Mouse (Mus musculus): ENCODE measurements around the gene Tdrkh. TPM values are rescaled to one million over a fixed set of nuclear protein-coding genes. Genes with fewer than 3 reads are reported as not detected.

Tdrkh gene
- polyA plus RNA-seq, 1 experiment from 2014 or later = 8.1 TPM

DNA sequence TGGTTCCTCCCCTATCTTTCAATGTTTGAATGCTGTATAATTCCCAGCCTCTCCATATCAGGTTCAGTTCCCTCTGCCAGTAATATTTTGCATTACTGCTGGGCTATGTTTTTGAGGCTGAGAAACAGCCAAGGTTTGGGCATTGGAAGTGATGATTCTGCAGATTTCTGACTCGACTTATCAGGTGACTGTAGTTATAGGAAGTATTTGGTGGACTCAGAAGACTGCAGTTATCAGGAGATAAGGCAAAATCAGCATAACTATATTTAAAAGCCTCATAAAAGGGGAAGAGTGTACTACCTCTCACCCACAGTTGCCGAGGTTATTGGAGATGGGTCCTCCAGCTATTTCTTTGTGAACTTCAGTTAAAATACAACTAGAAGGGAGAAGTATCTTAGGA is 17.9 kb downstream of the Tdrkh start:
- Histone ChIP-seq H3K36me3 (ENCODE audit: control insufficient read depth, insufficient read depth) (no peaks in the 10 kb centered on the region), H3K9me3 (replicated peaks; ENCODE audit: control insufficient read depth, low read length) (no peaks in the 10 kb centered on the region), H3K9ac (ENCODE audit: low read depth, low read length) (no peak overlapping the region), H3K27ac (ENCODE audit: low read length) (no peak overlapping the region), H3K4me1 (ENCODE audit: control insufficient read depth, low read depth, low read length) (no peaks in the 10 kb centered on the region; the same call in 1 of the 2 replicates), H3K4me3 (ENCODE audit: low read depth, low read length) (no peak overlapping the region), H3K27me3 (ENCODE audit: control insufficient read depth, insufficient read depth, low read depth, low read length) (no peaks in the 10 kb centered on the region), H3K4me2 (ENCODE audit: low read depth, low read length) (no peak overlapping the region)
- ATAC-seq (ENCODE audit: low read depth) = no peak
- WGBS (ENCODE audit: insufficient replicate concordance) = 12% methylated on average over 2 of the region's 2 CpGs

DNA sequence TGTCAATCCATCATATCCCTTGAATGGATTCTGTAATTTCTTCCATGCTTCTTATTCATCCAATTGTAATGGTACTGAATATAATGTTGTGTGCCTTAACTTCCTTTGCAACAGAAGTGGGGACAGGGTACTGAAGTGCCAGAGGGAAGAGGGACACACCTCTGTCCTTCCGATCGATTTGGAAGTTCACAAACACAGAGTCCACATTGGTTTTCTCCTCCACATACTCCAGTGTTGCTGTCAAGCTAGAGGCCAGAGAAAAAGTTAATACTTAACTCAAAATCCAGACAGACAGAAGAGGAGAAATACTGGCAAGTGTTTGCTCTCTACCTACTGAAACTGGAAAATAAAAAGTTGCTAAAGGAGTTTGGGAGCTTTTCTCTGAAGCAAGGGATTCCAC is 21.2 kb downstream of the Tdrkh start:
- no peak overlapping the region for H3K4me2 ChIP-seq (ENCODE audit: low read depth, low read length)
- no peak overlapping the region for H3K4me3 ChIP-seq (ENCODE audit: low read depth, low read length)
- H3K4me1 ChIP-seq (ENCODE audit: control insufficient read depth, low read depth, low read length) = no peaks in the 10 kb centered on the region; the same call in 1 of the 2 replicates
- peak overlapping the region; percentile 76 for H3K27ac ChIP-seq (ENCODE audit: low read length)
- peak; percentile 66 for ATAC-seq (ENCODE audit: low read depth)
- WGBS (ENCODE audit: insufficient replicate concordance) = 63% methylated on average over 2 of the region's 2 CpGs
- H3K36me3 ChIP-seq (ENCODE audit: control insufficient read depth, insufficient read depth) = no peaks in the 10 kb centered on the region
- no peaks in the 10 kb centered on the region for H3K9me3 ChIP-seq (replicated peaks; ENCODE audit: control insufficient read depth, low read length)
- no peaks in the 10 kb centered on the region for H3K27me3 ChIP-seq (ENCODE audit: control insufficient read depth, insufficient read depth, low read depth, low read length)
- no peak overlapping the region for H3K9ac ChIP-seq (ENCODE audit: low read depth, low read length)

DNA sequence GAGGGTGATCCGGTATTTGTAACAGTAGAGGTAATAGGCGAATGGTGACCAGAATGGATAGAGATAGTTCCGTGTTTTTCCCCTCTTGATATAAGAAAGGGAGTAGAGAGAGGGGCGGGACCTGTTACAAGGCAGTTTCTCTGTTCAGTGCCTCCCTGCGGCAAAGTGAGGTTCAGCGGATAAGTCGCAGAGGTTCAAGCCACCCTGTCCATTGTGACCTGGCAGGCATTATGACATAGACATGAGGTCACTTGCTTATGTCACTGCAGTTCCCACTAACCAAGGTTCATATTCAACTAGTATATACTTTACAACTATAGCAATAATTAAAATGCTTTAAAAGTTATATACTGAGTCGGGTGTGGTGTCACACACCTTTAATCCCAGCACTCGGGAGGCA is 23.3 kb downstream of the Tdrkh start:
- 72% methylated on average over 9 of the region's 9 CpGs for WGBS (ENCODE audit: insufficient replicate concordance)
- peaks cover 6% of the 10 kb centered on the region for H3K27me3 ChIP-seq (ENCODE audit: control insufficient read depth, insufficient read depth, low read depth, low read length)
- no peak overlapping the region for H3K4me2 ChIP-seq (ENCODE audit: low read depth, low read length)
- no peaks in the 10 kb centered on the region for H3K9me3 ChIP-seq (replicated peaks; ENCODE audit: control insufficient read depth, low read length)
- no peak for ATAC-seq (ENCODE audit: low read depth)
- H3K36me3 ChIP-seq (ENCODE audit: control insufficient read depth, insufficient read depth) = no peaks in the 10 kb centered on the region
- H3K9ac ChIP-seq (ENCODE audit: low read depth, low read length) = no peak overlapping the region
- H3K27ac ChIP-seq (ENCODE audit: low read length) = no peak overlapping the region
- H3K4me1 ChIP-seq (ENCODE audit: control insufficient read depth, low read depth, low read length) = no peaks in the 10 kb centered on the region; the same call in 1 of the 2 replicates
- H3K4me3 ChIP-seq (ENCODE audit: low read depth, low read length) = no peak overlapping the region

DNA sequence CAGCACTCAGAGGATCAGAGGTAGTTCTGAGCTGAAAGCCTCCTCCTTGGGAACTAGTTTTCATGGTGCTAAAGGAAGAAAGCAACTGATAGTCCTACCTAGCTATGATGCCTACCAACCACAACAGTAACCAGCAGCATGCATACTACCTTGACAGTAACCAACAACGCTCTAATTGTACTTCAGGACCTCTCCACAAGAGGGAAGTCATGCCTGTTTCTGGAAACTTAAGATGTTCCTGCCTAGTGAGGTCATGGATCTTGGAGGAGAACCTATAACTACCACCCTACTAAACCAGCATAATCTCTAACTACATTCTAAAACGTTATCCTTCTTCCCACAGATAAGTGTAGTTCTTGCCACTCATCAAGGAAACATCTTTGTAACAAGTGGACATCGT is 28.1 kb downstream of the Tdrkh start:
- H3K27me3 ChIP-seq (ENCODE audit: control insufficient read depth, insufficient read depth, low read depth, low read length) = peaks cover 6% of the 10 kb centered on the region
- WGBS (ENCODE audit: insufficient replicate concordance) = 34% methylated on average over 3 of the region's 3 CpGs
- no peak for ATAC-seq (ENCODE audit: low read depth)

DNA sequence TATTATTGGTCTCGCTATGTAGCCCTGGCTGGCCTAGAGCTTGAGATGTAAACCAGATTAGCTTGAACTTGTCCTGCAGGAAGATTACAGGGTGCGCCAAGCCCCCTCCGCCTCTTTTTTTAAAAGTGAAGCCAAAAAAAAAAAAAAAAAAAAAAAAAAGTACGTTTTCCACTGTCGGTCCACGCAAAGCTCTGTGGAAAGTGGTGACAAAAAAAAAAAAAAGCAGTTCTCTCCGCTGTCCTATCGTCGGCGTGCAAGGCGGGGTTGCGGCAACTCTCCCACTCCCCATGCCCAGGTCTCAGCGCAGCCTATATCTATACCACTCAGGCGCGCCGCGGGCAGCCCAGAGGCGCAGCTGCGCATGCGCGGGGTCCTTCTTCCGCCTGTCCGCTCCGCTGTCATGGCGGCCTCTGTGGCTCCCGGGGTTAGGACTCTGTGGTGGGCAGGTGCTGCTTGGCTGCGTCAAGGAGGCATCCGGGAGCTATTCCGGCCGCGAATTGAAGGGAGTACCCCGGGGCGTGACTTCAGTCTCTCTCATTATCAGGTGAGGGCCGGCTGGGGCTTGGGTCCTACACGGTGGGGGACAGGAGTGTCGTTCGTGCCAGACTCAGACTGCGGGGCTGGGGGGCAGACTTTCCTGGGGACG is 30.0 kb downstream of the Tdrkh start, which contains the start of gene Mrpl9:
Mrpl9 (plus strand) TSS at position 368 of the 646 bp plus-strand sequence.
- H3K4me2 ChIP-seq (ENCODE audit: low read depth, low read length) = peak within 1 kb of the TSS; percentile 89
- H3K9me3 ChIP-seq (replicated peaks; ENCODE audit: control insufficient read depth, low read length) = no peaks in the 10 kb centered on the region
- ATAC-seq (ENCODE audit: low read depth) = peak; percentile 99
- H3K9ac ChIP-seq (ENCODE audit: low read depth, low read length) = peak within 1 kb of the TSS; percentile 93
- peaks cover 9% of the 10 kb centered on the region for H3K4me1 ChIP-seq (ENCODE audit: control insufficient read depth, low read depth, low read length)
- WGBS (ENCODE audit: insufficient replicate concordance) = under 1% methylated on average over 38 of the region's 39 CpGs
- H3K27me3 ChIP-seq (ENCODE audit: control insufficient read depth, insufficient read depth, low read depth, low read length) = peaks cover 6% of the 10 kb centered on the region
- peak within 1 kb of the TSS; percentile 93 for H3K4me3 ChIP-seq (ENCODE audit: low read depth, low read length)
- H3K27ac ChIP-seq (ENCODE audit: low read length) = peak within 1 kb of the TSS; percentile 61
- peaks cover 18% of the 10 kb centered on the region for H3K36me3 ChIP-seq (ENCODE audit: control insufficient read depth, insufficient read depth)

More for the DNA sequence above, 28.1 kb downstream of the Tdrkh start:
- Histone ChIP-seq H3K9me3 (replicated peaks; ENCODE audit: control insufficient read depth, low read length) (no peaks in the 10 kb centered on the region), H3K4me2 (ENCODE audit: low read depth, low read length) (no peak overlapping the region), H3K36me3 (ENCODE audit: control insufficient read depth, insufficient read depth) (peaks cover 8% of the 10 kb centered on the region), H3K9ac (ENCODE audit: low read depth, low read length) (no peak overlapping the region), H3K27ac (ENCODE audit: low read length) (no peak overlapping the region), H3K4me1 (ENCODE audit: control insufficient read depth, low read depth, low read length) (peaks cover 9% of the 10 kb centered on the region), H3K4me3 (ENCODE audit: low read depth, low read length) (no peak overlapping the region)

DNA sequence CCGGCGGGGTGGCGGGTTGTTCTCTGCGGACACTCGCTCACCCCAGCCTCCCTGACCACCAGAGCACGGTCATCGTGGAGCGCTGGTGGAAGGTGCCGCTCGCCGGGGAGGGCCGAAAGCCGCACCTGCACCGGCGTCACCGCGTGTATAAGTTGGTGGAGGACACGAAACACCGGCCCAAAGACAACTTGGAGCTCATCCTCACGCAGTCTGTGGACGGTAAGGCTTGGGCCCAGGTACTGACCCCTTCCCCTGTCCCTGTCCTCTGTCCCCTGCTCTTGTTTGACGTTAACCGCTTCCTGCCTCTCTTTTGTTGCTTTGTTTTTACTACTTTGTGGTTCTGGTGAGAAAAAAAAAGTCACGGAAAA is 30.5 kb downstream of the Tdrkh start, which contains the start of gene Oaz3:
Oaz3 (minus strand) TSS at position 319 of the 368 bp plus-strand sequence.
- Histone ChIP-seq H3K4me1 (ENCODE audit: control insufficient read depth, low read depth, low read length) (peaks cover 9% of the 10 kb centered on the region), H3K4me2 (ENCODE audit: low read depth, low read length) (peak within 1 kb of the TSS; percentile 89)

DNA sequence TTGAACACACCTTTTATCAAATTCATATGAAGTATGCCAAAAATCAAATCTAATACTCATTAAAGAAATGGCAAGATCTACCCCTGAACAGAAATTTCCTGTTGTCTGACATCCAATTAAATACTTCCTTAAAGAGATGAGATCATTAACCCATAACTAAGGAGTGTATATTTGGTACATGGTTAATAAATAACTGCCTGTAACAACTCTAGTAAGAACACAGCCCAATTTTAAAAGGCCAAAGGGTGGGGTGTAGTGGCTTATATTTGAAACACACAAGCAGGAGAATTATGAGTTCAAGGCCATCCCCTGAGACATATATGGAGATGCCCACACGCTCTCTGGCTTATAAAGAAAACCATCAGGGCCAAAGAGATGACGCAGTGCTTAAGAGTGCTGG is 36.3 kb downstream of the Tdrkh start:
- Histone ChIP-seq H3K9me3 (replicated peaks; ENCODE audit: control insufficient read depth, low read length) (no peaks in the 10 kb centered on the region), H3K9ac (ENCODE audit: low read depth, low read length) (no peak overlapping the region), H3K4me3 (ENCODE audit: low read depth, low read length) (no peak overlapping the region), H3K27me3 (ENCODE audit: control insufficient read depth, insufficient read depth, low read depth, low read length) (no peaks in the 10 kb centered on the region), H3K36me3 (ENCODE audit: control insufficient read depth, insufficient read depth) (peaks cover 21% of the 10 kb centered on the region), H3K4me2 (ENCODE audit: low read depth, low read length) (no peak overlapping the region), H3K27ac (ENCODE audit: low read length) (no peak overlapping the region), H3K4me1 (ENCODE audit: control insufficient read depth, low read depth, low read length) (peaks cover 5% of the 10 kb centered on the region)
- ATAC-seq (ENCODE audit: low read depth) = no peak
- 71% methylated on average over 2 of the region's 2 CpGs for WGBS (ENCODE audit: insufficient replicate concordance)

More for the DNA sequence above, 30.5 kb downstream of the Tdrkh start, which contains the start of gene Oaz3:
- H3K4me3 ChIP-seq (ENCODE audit: low read depth, low read length) = peak within 1 kb of the TSS; percentile 93
- peak within 1 kb of the TSS; percentile 61 for H3K27ac ChIP-seq (ENCODE audit: low read length)
- no peaks in the 10 kb centered on the region for H3K9me3 ChIP-seq (replicated peaks; ENCODE audit: control insufficient read depth, low read length)
- ATAC-seq (ENCODE audit: low read depth) = peak; percentile 57
- WGBS (ENCODE audit: insufficient replicate concordance) = 1% methylated on average over 24 of the region's 24 CpGs
- peaks cover 21% of the 10 kb centered on the region for H3K36me3 ChIP-seq (ENCODE audit: control insufficient read depth, insufficient read depth)
- H3K27me3 ChIP-seq (ENCODE audit: control insufficient read depth, insufficient read depth, low read depth, low read length) = peaks cover 6% of the 10 kb centered on the region
- peak within 1 kb of the TSS; percentile 93 for H3K9ac ChIP-seq (ENCODE audit: low read depth, low read length)

DNA sequence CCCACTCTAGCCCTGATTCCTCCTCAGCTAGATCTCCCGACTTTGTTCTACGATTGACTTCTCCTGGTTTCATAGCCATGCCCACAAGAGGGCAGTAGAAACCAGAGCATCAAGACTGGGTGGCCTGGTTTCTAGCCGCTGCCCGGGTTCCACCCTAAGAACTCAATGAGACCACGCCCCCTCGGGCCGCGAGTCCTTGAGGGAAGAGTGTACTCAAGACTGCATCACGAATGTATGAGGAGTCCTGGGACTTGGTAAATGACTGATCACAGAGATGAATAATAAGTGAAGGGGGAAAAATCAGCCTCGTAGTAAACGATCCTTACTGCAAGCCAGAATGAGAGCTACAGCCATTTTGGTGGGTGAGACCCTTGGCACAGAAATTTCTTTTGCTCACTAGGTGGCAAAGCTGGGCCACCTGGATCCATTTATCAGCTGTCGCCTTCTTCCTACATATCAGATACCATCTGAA is 43.5 kb downstream of the Tdrkh start:
- no peak overlapping the region for H3K9ac ChIP-seq (ENCODE audit: low read depth, low read length)
- 2% methylated on average over 12 of the region's 12 CpGs for WGBS (ENCODE audit: insufficient replicate concordance)

DNA sequence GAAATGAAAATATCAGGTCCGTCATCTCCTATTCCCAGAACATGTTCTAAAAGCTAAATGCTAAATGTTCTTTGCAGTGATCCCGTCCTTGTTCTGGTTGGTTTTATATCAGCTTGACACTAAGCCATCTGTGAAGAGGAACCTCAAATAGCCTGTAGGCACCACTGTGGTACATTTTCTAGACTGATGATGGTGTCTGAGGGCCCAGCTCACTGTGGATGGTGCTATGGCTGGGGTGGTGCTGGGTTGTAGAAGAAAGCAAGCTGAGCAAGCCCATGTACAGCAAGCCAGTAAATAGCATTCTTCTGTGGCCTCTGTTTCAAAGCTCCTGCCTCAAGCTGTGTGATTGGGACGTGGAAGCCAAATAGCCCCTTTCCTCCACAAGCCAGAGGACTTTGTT is 44.0 kb downstream of the Tdrkh start:
- WGBS (ENCODE audit: insufficient replicate concordance) = 58% methylated on average over 3 of the region's 3 CpGs
- ATAC-seq (ENCODE audit: low read depth) = no peak
- Histone ChIP-seq H3K4me2 (ENCODE audit: low read depth, low read length) (no peak overlapping the region), H3K27me3 (ENCODE audit: control insufficient read depth, insufficient read depth, low read depth, low read length) (no peaks in the 10 kb centered on the region), H3K4me3 (ENCODE audit: low read depth, low read length) (no peak overlapping the region), H3K9me3 (replicated peaks; ENCODE audit: control insufficient read depth, low read length) (no peaks in the 10 kb centered on the region; the same call in 1 of the 2 replicates), H3K9ac (ENCODE audit: low read depth, low read length) (no peak overlapping the region), H3K27ac (ENCODE audit: low read length) (no peak overlapping the region), H3K36me3 (ENCODE audit: control insufficient read depth, insufficient read depth) (no peaks in the 10 kb centered on the region), H3K4me1 (ENCODE audit: control insufficient read depth, low read depth, low read length) (peaks cover 3% of the 10 kb centered on the region; the same call in 1 of the 2 replicates)

More for the DNA sequence above, 43.5 kb downstream of the Tdrkh start:
- no peaks in the 10 kb centered on the region; the same call in 1 of the 2 replicates for H3K9me3 ChIP-seq (replicated peaks; ENCODE audit: control insufficient read depth, low read length)
- no peaks in the 10 kb centered on the region for H3K27me3 ChIP-seq (ENCODE audit: control insufficient read depth, insufficient read depth, low read depth, low read length)
- peak overlapping the region; percentile 32 for H3K4me3 ChIP-seq (ENCODE audit: low read depth, low read length)
- no peaks in the 10 kb centered on the region for H3K36me3 ChIP-seq (ENCODE audit: control insufficient read depth, insufficient read depth)
- H3K4me2 ChIP-seq (ENCODE audit: low read depth, low read length) = peak overlapping the region; percentile 44
- no peak overlapping the region for H3K27ac ChIP-seq (ENCODE audit: low read length)
- peak; percentile 66 for ATAC-seq (ENCODE audit: low read depth)
- peaks cover 3% of the 10 kb centered on the region; the same call in 1 of the 2 replicates for H3K4me1 ChIP-seq (ENCODE audit: control insufficient read depth, low read depth, low read length)

All from liver, embryonic 16.5 days (tissue).